Mouse (Mus musculus) testis, postnatal 14 days (tissue): Measurements from ENCODE around the gene Tmem128.

Source experiments
- DNase-seq: peaks from one replicate; pipeline ENCODE4 v3.0.0; 2021; ENCODE audit warnings: low spot score

Gene Tmem128

GRCm38 (mm10) chr5:38277936-38278600 is 18.1 kb downstream of the Tmem128 start:
- no peak for DNase-seq

- DNase-seq: no peak
These were observed 20.1 kb downstream of the Tmem128 start for GRCm38 (mm10) chr5:38280075-38280474.

- no peak for DNase-seq
These were observed 25.7 kb downstream of the Tmem128 start for GRCm38 (mm10) chr5:38285724-38286123.

GRCm38 (mm10) chr5:38288476-38288875 is 28.5 kb downstream of the Tmem128 start:
- no peak for DNase-seq

GRCm38 (mm10) chr5:38301761-38302411 is 41.9 kb downstream of the Tmem128 start:
- DNase-seq: no peak

GRCm38 (mm10) chr5:38302651-38303050 is 42.7 kb downstream of the Tmem128 start:
- no peak for DNase-seq

GRCm38 (mm10) chr5:38305241-38305640 is 45.3 kb downstream of the Tmem128 start:
- no peak for DNase-seq

- DNase-seq: peak; percentile 84
These were observed 47.5 kb downstream of the Tmem128 start for GRCm38 (mm10) chr5:38307255-38308101.

- no peak for DNase-seq
These were observed 48.9 kb downstream of the Tmem128 start for GRCm38 (mm10) chr5:38308873-38309272.

- DNase-seq: no peak
These were observed 49.8 kb downstream of the Tmem128 start for GRCm38 (mm10) chr5:38309795-38310194.
